Mouse (Mus musculus) hindbrain, embryonic 15.5 days (tissue): Measurements from ENCODE around the gene Slc24a3. TPM values are rescaled to one million over a fixed set of nuclear protein-coding genes. Genes with fewer than 3 reads are reported as not detected.

ENCODE experiments used
- ATAC-seq: fragments of 200-750 bp; cut with Nextera tagmentation; 2 replicates; pipeline ENCODE4 v1.8.0; 2017; ENCODE audit warnings: low read depth, moderate number of reproducible peaks, moderate TSS enrichment; ENCODE audit not compliant: low FRiP score
- H3K27ac ChIP-seq: fragments of 300-500 bp; sonication (generic); replicated peaks from 2 replicates; pipeline ENCODE4 v1.5.1; 2015; ENCODE audit warnings: mild to moderate bottlenecking, inconsistent platforms
- H3K27me3 ChIP-seq: fragments of 300-500 bp; sonication (generic); 2 replicates; pipeline ENCODE4 v1.6.1; 2015; ENCODE audit warnings: control low read depth, inconsistent platforms
- H3K36me3 ChIP-seq: fragments of 300-500 bp; sonication (generic); 2 replicates; pipeline ENCODE4 v1.6.1; 2015; ENCODE audit warnings: control low read depth, inconsistent platforms
- H3K4me1 ChIP-seq: fragments of 300-500 bp; sonication (generic); replicated peaks from 2 replicates; pipeline ENCODE4 v1.6.1; 2015; ENCODE audit warnings: control low read depth, inconsistent platforms
- H3K4me2 ChIP-seq: fragments of 300-500 bp; sonication (generic); 2 replicates; pipeline ENCODE4 v1.6.1; 2015; ENCODE audit warnings: moderate library complexity, mild to moderate bottlenecking, inconsistent platforms
- H3K4me3 ChIP-seq: fragments of 300-500 bp; sonication (generic); 2 replicates; pipeline ENCODE4 v1.5.1; 2015; ENCODE audit warnings: mild to moderate bottlenecking, inconsistent platforms
- H3K9ac ChIP-seq: fragments of 300-500 bp; sonication (generic); 2 replicates; pipeline ENCODE4 v1.6.1; 2015; ENCODE audit warnings: inconsistent platforms
- H3K9me3 ChIP-seq: fragments of 300-500 bp; sonication (generic); 2 replicates; pipeline ENCODE4 v1.6.1; 2016; ENCODE audit warnings: control low read depth, inconsistent platforms
- WGBS: fragments of 180-500 bp; shearing (Covaris S2); methylation state at CpG from one replicate; pipeline ENCODE4 v1.1.7; 2015; 5-methylcytosine and 5-hydroxymethylcytosine counted together
- polyA plus RNA-seq: library from polyadenylated mRNA; unstranded; fragments of >200 nt; fragmentation: Nextera tagmentation; extraction: Ambion mirVana; gene quantifications from 2 replicates; pipeline ENCODE4 v1.2.1, GENCODE M21; 2015

Slc24a3 gene
- 20.0 and 22.8 TPM in 2 replicates for polyA plus RNA-seq

GRCm38 (mm10) chr2:145167664-145168360 lies at the start of gene Slc24a3:
Gene Slc24a3 (plus strand): TSS chr2:145167754.
- Histone ChIP-seq H3K4me3 (peak within 1 kb of the TSS; percentile 62), H3K27ac (peak within 1 kb of the TSS; percentile 94), H3K36me3 (no peaks in the 10 kb centered on the region), H3K9ac (peak within 1 kb of the TSS; percentile 81), H3K4me2 (peak within 1 kb of the TSS; percentile 83), H3K4me1 (peaks cover 22% of the 10 kb centered on the region), H3K9me3 (no peaks in the 10 kb centered on the region), H3K27me3 (no peaks in the 10 kb centered on the region)
- ATAC-seq: peak; percentile 93
- WGBS: 0% methylated on average over 73 of the region's 100 CpGs

- H3K9ac ChIP-seq: no peak overlapping the region
- no peaks in the 10 kb centered on the region for H3K36me3 ChIP-seq
- no peak overlapping the region for H3K27ac ChIP-seq
- no peaks in the 10 kb centered on the region for H3K4me1 ChIP-seq
- H3K27me3 ChIP-seq: no peaks in the 10 kb centered on the region
- no peak for ATAC-seq
- no peak overlapping the region for H3K4me3 ChIP-seq
- no peaks in the 10 kb centered on the region for H3K9me3 ChIP-seq
- no peak overlapping the region for H3K4me2 ChIP-seq
- 87% methylated on average over 5 of the region's 5 CpGs for WGBS
These were observed 49.8 kb upstream of the Slc24a3 start for GRCm38 (mm10) chr2:145117762-145118161.

- Histone ChIP-seq H3K9ac (no peak overlapping the region), H3K4me2 (no peak overlapping the region), H3K4me1 (no peaks in the 10 kb centered on the region), H3K36me3 (no peaks in the 10 kb centered on the region), H3K27me3 (no peaks in the 10 kb centered on the region), H3K9me3 (no peaks in the 10 kb centered on the region), H3K27ac (no peak overlapping the region), H3K4me3 (no peak overlapping the region)
- no peak for ATAC-seq
- WGBS: 78% methylated on average over 3 of the region's 3 CpGs
These were observed 39.8 kb upstream of the Slc24a3 start for GRCm38 (mm10) chr2:145127747-145128146.

- Histone ChIP-seq H3K9me3 (no peaks in the 10 kb centered on the region), H3K27me3 (no peaks in the 10 kb centered on the region), H3K4me2 (no peak overlapping the region), H3K27ac (no peak overlapping the region), H3K4me3 (no peak overlapping the region), H3K4me1 (no peaks in the 10 kb centered on the region), H3K9ac (no peak overlapping the region), H3K36me3 (no peaks in the 10 kb centered on the region)
- 49% methylated on average over 4 of the region's 4 CpGs for WGBS
- peak; percentile 69 for ATAC-seq
These were observed 30.8 kb upstream of the Slc24a3 start for GRCm38 (mm10) chr2:145136625-145137291.

GRCm38 (mm10) chr2:145150407-145150806 lies 17.1 kb upstream of the Slc24a3 start:
- H3K27me3 ChIP-seq: no peaks in the 10 kb centered on the region
- no peak overlapping the region for H3K27ac ChIP-seq
- ATAC-seq: no peak
- no peak overlapping the region for H3K4me3 ChIP-seq
- H3K36me3 ChIP-seq: no peaks in the 10 kb centered on the region
- no peaks in the 10 kb centered on the region for H3K9me3 ChIP-seq
- H3K9ac ChIP-seq: no peak overlapping the region
- H3K4me2 ChIP-seq: no peak overlapping the region
- H3K4me1 ChIP-seq: no peaks in the 10 kb centered on the region
- 89% methylated on average over 1 of the region's 1 CpGs for WGBS

- Histone ChIP-seq H3K4me1 (no peaks in the 10 kb centered on the region), H3K4me2 (no peak overlapping the region), H3K9ac (no peak overlapping the region), H3K36me3 (no peaks in the 10 kb centered on the region), H3K27me3 (no peaks in the 10 kb centered on the region), H3K27ac (no peak overlapping the region), H3K9me3 (no peaks in the 10 kb centered on the region), H3K4me3 (no peak overlapping the region)
- WGBS: 87% methylated on average over 3 of the region's 3 CpGs
- no peak for ATAC-seq
These were observed 16.7 kb upstream of the Slc24a3 start for GRCm38 (mm10) chr2:145150821-145151220.

GRCm38 (mm10) chr2:145152281-145152680 lies 15.3 kb upstream of the Slc24a3 start:
- Histone ChIP-seq H3K27me3 (no peaks in the 10 kb centered on the region), H3K9ac (no peak overlapping the region), H3K36me3 (no peaks in the 10 kb centered on the region), H3K4me3 (no peak overlapping the region), H3K27ac (no peak overlapping the region), H3K9me3 (no peaks in the 10 kb centered on the region), H3K4me1 (no peaks in the 10 kb centered on the region), H3K4me2 (no peak overlapping the region)
- ATAC-seq: no peak
- WGBS: 96% methylated on average over 1 of the region's 1 CpGs

- Histone ChIP-seq H3K4me3 (no peak overlapping the region), H3K9ac (no peak overlapping the region), H3K27ac (no peak overlapping the region), H3K36me3 (no peaks in the 10 kb centered on the region), H3K9me3 (no peaks in the 10 kb centered on the region), H3K4me1 (no peaks in the 10 kb centered on the region), H3K4me2 (no peak overlapping the region), H3K27me3 (no peaks in the 10 kb centered on the region)
- 89% methylated on average over 1 of the region's 1 CpGs for WGBS
- ATAC-seq: no peak
These were observed 8.6 kb upstream of the Slc24a3 start for GRCm38 (mm10) chr2:145158972-145159371.

GRCm38 (mm10) chr2:145161046-145161700 lies 6.4 kb upstream of the Slc24a3 start:
- peak; percentile 63; the same call in 1 of the 2 replicates for ATAC-seq
- Histone ChIP-seq H3K9ac (no peak overlapping the region), H3K36me3 (no peaks in the 10 kb centered on the region), H3K4me2 (no peak overlapping the region), H3K9me3 (no peaks in the 10 kb centered on the region), H3K4me1 (no peaks in the 10 kb centered on the region), H3K27ac (no peak overlapping the region), H3K27me3 (no peaks in the 10 kb centered on the region), H3K4me3 (no peak overlapping the region)
- 30% methylated on average over 12 of the region's 12 CpGs for WGBS

GRCm38 (mm10) chr2:145164086-145164485 lies 3.5 kb upstream of the Slc24a3 start:
- 86% methylated on average over 5 of the region's 5 CpGs for WGBS
- Histone ChIP-seq H3K4me1 (peaks cover 9% of the 10 kb centered on the region), H3K9me3 (no peaks in the 10 kb centered on the region), H3K4me3 (no peak overlapping the region), H3K27ac (no peak overlapping the region), H3K9ac (no peak overlapping the region), H3K4me2 (no peak overlapping the region), H3K27me3 (no peaks in the 10 kb centered on the region), H3K36me3 (no peaks in the 10 kb centered on the region)
- no peak for ATAC-seq

GRCm38 (mm10) chr2:145164562-145164961 lies 3.0 kb upstream of the Slc24a3 start:
- ATAC-seq: no peak
- Histone ChIP-seq H3K27me3 (no peaks in the 10 kb centered on the region), H3K9ac (no peak overlapping the region), H3K4me2 (no peak overlapping the region), H3K36me3 (no peaks in the 10 kb centered on the region), H3K4me1 (peaks cover 14% of the 10 kb centered on the region), H3K27ac (no peak overlapping the region), H3K9me3 (no peaks in the 10 kb centered on the region), H3K4me3 (no peak overlapping the region)
- 62% methylated on average over 4 of the region's 4 CpGs for WGBS

- Histone ChIP-seq H3K9ac (no peak overlapping the region), H3K4me1 (peaks cover 19% of the 10 kb centered on the region), H3K27me3 (no peaks in the 10 kb centered on the region), H3K4me3 (no peak overlapping the region), H3K27ac (no peak overlapping the region), H3K36me3 (no peaks in the 10 kb centered on the region), H3K9me3 (no peaks in the 10 kb centered on the region), H3K4me2 (no peak overlapping the region)
- ATAC-seq: no peak
- WGBS: 90% methylated on average over 3 of the region's 3 CpGs
These were observed 2.5 kb upstream of the Slc24a3 start for GRCm38 (mm10) chr2:145165076-145165475.
